In genomic region chr5:121738576-121739191, GRCm38 (mm10) we compare ENCODE assay signal across 27 mouse cellular contexts. TPM values are rescaled to one million over a fixed set of nuclear protein-coding genes. Genes with fewer than 3 reads are reported as not detected.
DNase-seq lines count a peak whose midpoint lies in the region; ATAC-seq and TF ChIP-seq lines count a peak whose summit lies in the region.
"Had no signal": no experiment of that assay in that cellular context is flagged by ENCODE, and none has a peak within 500 bp of the region (broad histone marks: within the 10 kb centered on the region; RNA-seq: fewer than 3 reads in every experiment).

No protein-coding gene starts in this region.

- intact Hi-C loops in gastrocnemius, postnatal 14 days (cut with DNase I; ENCODE audit: low total_unique reads) = no loop called here

- H3K4me3 ChIP-seq in liver, postnatal 0 days (ENCODE audit: low read depth, low read length) = no peak overlapping the region
- no peak overlapping the region for H3K4me3 ChIP-seq in liver, embryonic 11.5 days (ENCODE audit: low read depth, low read length)
- H3K4me3 ChIP-seq: embryonic facial prominence, embryonic 15.5 days; forebrain, embryonic 15.5 days; heart, adult 2 months; heart, embryonic 13.5 days; hindbrain, embryonic 12.5 days; limb, embryonic 12.5 days; midbrain, embryonic 12.5 days; neural tube, embryonic 15.5 days had no signal

- no peak overlapping the region for H3K9ac ChIP-seq in liver, postnatal 0 days (replicated peaks)
- H3K9ac ChIP-seq in liver, embryonic 11.5 days (ENCODE audit: low read depth, low read length) = no peak overlapping the region
- H3K9ac ChIP-seq: embryonic facial prominence, embryonic 15.5 days; forebrain, embryonic 15.5 days; heart, embryonic 13.5 days; hindbrain, embryonic 12.5 days; limb, embryonic 12.5 days; liver, embryonic 14.5 days; midbrain, embryonic 12.5 days; neural tube, embryonic 15.5 days had no signal

- peak overlapping the region; percentile 34; the same call in 1 of the 2 replicates for H3K27ac ChIP-seq in liver, postnatal 0 days (ENCODE audit: low read depth)
- H3K27ac ChIP-seq in liver, embryonic 11.5 days (ENCODE audit: low read depth, low read length) = no peak overlapping the region
- H3K27ac ChIP-seq: embryonic facial prominence, embryonic 15.5 days; forebrain, embryonic 15.5 days; heart, adult 2 months; heart, embryonic 13.5 days; hindbrain, embryonic 12.5 days; limb, embryonic 12.5 days; liver, embryonic 14.5 days; midbrain, embryonic 12.5 days; neural tube, embryonic 15.5 days had no signal

- no peaks in the 10 kb centered on the region for H3K27me3 ChIP-seq in liver, postnatal 0 days (ENCODE audit: insufficient read depth, low read length)
- no peaks in the 10 kb centered on the region for H3K27me3 ChIP-seq in liver, embryonic 11.5 days (replicated peaks; ENCODE audit: control insufficient read depth, insufficient read depth, low read length)
- H3K27me3 ChIP-seq: embryonic facial prominence, embryonic 15.5 days; forebrain, embryonic 15.5 days; heart, embryonic 13.5 days; hindbrain, embryonic 12.5 days; limb, embryonic 12.5 days; midbrain, embryonic 12.5 days; neural tube, embryonic 15.5 days had no signal

- H3K9me3 ChIP-seq in liver, postnatal 0 days (ENCODE audit: low read length) = no peaks in the 10 kb centered on the region
- peaks cover 3% of the 10 kb centered on the region; the same call in 1 of the 2 replicates for H3K9me3 ChIP-seq in liver, embryonic 11.5 days (ENCODE audit: control insufficient read depth, low read length)
- H3K9me3 ChIP-seq: embryonic facial prominence, embryonic 15.5 days; forebrain, embryonic 15.5 days; heart, embryonic 13.5 days; hindbrain, embryonic 12.5 days; limb, embryonic 12.5 days; midbrain, embryonic 12.5 days; neural tube, embryonic 15.5 days had no signal

- TF ChIP-seq CTCF in liver, postnatal 0 days (IDR thresholded peaks at IDR 0.05; ENCODE audit: low read depth) = no peak

- TF ChIP-seq EP300 in liver, postnatal 0 days (IDR thresholded peaks at IDR 0.05; ENCODE audit: low read depth) = no peak

- peaks cover 4% of the 10 kb centered on the region; the same call in 1 of the 2 replicates for H3K36me3 ChIP-seq in liver, postnatal 0 days (replicated peaks; ENCODE audit: insufficient read depth, low read length)
- H3K36me3 ChIP-seq in liver, embryonic 11.5 days (ENCODE audit: control insufficient read depth, insufficient read depth, low read length) = peaks cover 4% of the 10 kb centered on the region; the same call in 1 of the 2 replicates
- H3K36me3 ChIP-seq: neural tube, embryonic 15.5 days had no signal

- DNase-seq in liver, postnatal 0 days = no peak
- DNase-seq in liver, embryonic 11.5 days (ENCODE audit: low spot score) = no peak
- DNase-seq in fat pad, adult 2 months (ENCODE audit: extremely low read depth, low read depth, low spot score) = peak; percentile 93
- peak; percentile 39 for DNase-seq in lung, postnatal 36 days
- DNase-seq in gastrocnemius, postnatal 14 days = no peak
- no peak for DNase-seq in adrenal gland, adult 8-10 months
- DNase-seq: adrenal gland, postnatal 10 days; cerebellum, adult 8-10 months; cerebellum, postnatal 36 days; embryo, embryonic 11 days; gastrocnemius, postnatal 10 days; heart, adult 2 months; heart, postnatal 14 days; kidney, postnatal 10 days; right cerebral cortex, adult 18-20 months; thymus, postnatal 14 days had no signal

- peaks cover 34% of the 10 kb centered on the region for H3K4me1 ChIP-seq in liver, postnatal 0 days (ENCODE audit: insufficient read depth)
- peaks cover 5% of the 10 kb centered on the region for H3K4me1 ChIP-seq in liver, embryonic 11.5 days (replicated peaks; ENCODE audit: control insufficient read depth, insufficient read depth, low read length)
- H3K4me1 ChIP-seq: forebrain, embryonic 15.5 days; hindbrain, embryonic 12.5 days; limb, embryonic 12.5 days; midbrain, embryonic 12.5 days; neural tube, embryonic 15.5 days had no signal

- H3K4me2 ChIP-seq in liver, postnatal 0 days (ENCODE audit: low read depth, low read length) = no peak overlapping the region
- H3K4me2 ChIP-seq in liver, embryonic 11.5 days = no peak overlapping the region
- H3K4me2 ChIP-seq: embryonic facial prominence, embryonic 15.5 days; forebrain, embryonic 15.5 days; heart, embryonic 13.5 days; hindbrain, embryonic 12.5 days; limb, embryonic 12.5 days; midbrain, embryonic 12.5 days; neural tube, embryonic 15.5 days had no signal

- no peak for ATAC-seq in liver, postnatal 0 days
- no peak for ATAC-seq in liver, embryonic 11.5 days (replicated peaks; ENCODE audit: low FRiP score)
- peak; percentile 17; the same call in 1 of the 2 replicates for ATAC-seq in granulocyte monocyte progenitor cell, adult 5-6 weeks (replicated peaks; ENCODE audit: poor library complexity, severe bottlenecking)
- no peak for ATAC-seq in cerebellum, adult (ENCODE audit: insufficient number of reproducible peaks, low FRiP score, low TSS enrichment)
- ATAC-seq: activated CD4-positive, CD25-positive, alpha-beta regulatory T cell, adult 4 months; forebrain, embryonic 15.5 days had no signal

- WGBS in liver, postnatal 0 days (ENCODE audit: insufficient replicate concordance) = 83% methylated on average over 7 of the region's 7 CpGs
- WGBS in liver, embryonic 11.5 days = 92% methylated on average over 7 of the region's 7 CpGs

RNA-seq across cellular contexts. Expression of gene Atxn2, which starts 27.5 kb away (rescaled TPM):
- polyA plus RNA-seq in liver, postnatal 0 days (2015; fragmentation: Nextera tagmentation; extraction: Ambion mirVana) = 31.6 and 42.8 TPM in 2 replicates
- 49.8 and 63.9 TPM in 2 replicates for polyA plus RNA-seq in liver, embryonic 11.5 days (2014; fragmentation: Nextera tagmentation; extraction: Ambion mirVana)
- total RNA-seq in granulocyte monocyte progenitor cell, adult 5-6 weeks (2014; fragmentation: Nextera tagmentation) = 73.0 and 98.5 TPM in 2 replicates
- total RNA-seq in granulocyte monocyte progenitor cell, adult 5-6 weeks (2017) = 30.9 and 41.5 TPM in 2 replicates
- 100 to 1,000 TPM; 112 to 122 TPM for total RNA-seq in gastrocnemius, postnatal 14 days (2021)
- total RNA-seq in adrenal gland, adult 8-10 months (2022) = 100 to 1,000 TPM; 177 to 211 (median 197) TPM

Comparison
In these comparisons a context has a peak if more than half of its experiments do, and no peak if none do; other contexts are left out.
1. DNase-seq: peak in fat pad, adult 2 months (single experiment) and lung, postnatal 36 days (single experiment); none in liver, postnatal 0 days (single experiment), liver, embryonic 11.5 days (single experiment), gastrocnemius, postnatal 14 days (single experiment) and adrenal gland, adult 8-10 months (single experiment).